Mouse (Mus musculus): Measurements from ENCODE around the gene Col20a1.

Col20a1 gene

DNA sequence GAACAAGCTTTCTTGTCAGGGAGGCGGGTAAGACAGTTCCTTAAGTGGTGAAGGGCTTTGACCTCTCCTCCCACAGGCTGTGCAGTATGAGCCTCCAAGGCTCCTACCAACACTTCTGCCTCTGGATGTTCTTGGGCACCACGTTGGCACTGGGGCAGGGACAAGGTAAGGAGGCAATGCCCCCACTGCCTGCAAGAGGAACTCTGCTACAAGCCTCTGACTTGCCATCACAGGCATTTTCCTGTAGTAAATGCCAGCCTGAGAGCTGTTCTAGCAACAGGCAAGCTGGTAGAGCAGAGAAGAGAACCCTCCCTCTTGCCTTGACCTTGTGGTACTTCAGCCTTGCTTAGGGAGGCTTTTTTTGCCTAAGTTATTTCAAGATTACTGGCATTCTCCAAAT, at the start of gene Col20a1:
Gene Col20a1, plus strand, starts transcription at position 87 of the 400 bp plus-strand sequence.
- no peak for DNase-seq

DNA sequence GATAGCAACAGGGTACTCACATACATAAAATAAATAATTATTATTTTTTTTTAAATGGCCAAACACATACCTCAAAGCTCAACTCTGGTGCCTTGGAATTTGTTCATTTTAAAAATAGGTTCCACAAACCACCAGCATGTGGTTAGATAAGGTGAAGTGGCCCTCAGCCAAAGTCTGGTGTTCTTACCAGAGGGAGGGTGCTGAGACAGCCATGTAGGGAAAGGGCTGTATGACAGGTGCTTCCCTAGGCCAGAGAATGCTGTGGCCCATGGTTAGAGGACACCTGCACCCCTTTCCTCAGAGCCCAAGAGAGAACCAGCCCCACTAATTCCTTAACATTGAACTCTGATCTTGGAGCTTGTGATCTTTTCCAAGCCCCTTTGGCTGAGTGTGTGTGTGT, 46.1 kb upstream of the Col20a1 start:
- no peak for DNase-seq

DNA sequence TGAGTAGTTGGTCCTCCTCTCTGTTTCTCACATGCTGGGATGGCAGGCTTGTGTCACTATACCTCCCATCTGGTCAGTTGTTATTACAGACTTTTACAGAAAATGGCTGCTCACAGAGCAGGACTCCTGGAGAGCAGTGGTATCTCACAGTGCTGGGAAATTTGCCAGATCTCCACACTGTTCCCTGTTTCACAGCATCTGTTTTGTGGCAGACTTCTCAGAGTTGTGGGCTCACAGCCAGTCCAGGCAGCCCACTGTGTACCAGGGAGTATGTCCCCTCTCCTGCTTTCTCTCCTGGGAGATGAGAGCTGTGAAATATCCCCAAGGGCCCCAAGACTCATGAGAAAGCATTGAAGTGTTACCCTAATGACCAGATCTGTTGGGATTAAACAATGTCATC, 44.5 kb upstream of the Col20a1 start:
- DNase-seq: no peak

DNA sequence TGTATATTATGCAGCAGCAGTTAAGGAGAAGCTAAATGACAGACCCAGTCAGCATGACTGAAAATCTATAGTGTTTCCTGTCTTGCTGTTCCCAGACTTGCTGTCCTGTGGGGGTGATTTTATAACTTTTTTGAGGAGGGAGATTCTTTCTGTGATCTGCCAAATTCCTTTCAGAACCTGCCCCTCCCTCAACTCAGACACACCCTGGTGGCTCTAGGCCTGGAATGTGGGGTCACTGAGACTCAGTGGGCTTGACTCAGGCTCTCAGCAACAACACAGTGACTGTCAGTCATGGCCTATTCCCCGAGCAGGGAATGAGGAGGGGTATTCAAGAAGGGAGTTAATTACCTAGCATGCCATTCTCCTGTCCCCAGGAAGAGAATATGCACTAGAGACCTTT, 36.4 kb upstream of the Col20a1 start:
- no peak for DNase-seq

DNA sequence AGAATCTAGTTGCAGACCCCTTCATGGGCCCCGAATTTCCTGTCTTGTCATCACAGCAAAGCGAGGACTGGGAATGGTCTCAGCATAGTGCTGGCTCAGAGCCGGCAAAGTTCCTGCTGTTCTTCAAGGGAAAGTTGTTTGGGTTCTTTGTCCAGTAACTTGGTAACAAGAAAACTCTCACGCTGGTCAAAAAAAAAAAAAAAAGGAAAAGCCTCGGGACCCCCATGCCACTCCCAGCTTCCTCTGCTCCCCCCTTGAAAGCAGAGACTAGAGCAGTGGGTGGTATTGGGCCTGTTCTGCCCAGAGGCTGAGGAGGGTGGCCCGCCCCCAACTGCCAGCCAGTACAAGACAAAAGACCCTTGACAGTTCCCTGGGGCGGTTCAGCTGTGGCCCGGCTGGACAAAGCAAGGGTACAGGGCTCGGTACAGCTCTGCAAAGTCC, 33.6 kb upstream of the Col20a1 start:
- no peak for DNase-seq

DNA sequence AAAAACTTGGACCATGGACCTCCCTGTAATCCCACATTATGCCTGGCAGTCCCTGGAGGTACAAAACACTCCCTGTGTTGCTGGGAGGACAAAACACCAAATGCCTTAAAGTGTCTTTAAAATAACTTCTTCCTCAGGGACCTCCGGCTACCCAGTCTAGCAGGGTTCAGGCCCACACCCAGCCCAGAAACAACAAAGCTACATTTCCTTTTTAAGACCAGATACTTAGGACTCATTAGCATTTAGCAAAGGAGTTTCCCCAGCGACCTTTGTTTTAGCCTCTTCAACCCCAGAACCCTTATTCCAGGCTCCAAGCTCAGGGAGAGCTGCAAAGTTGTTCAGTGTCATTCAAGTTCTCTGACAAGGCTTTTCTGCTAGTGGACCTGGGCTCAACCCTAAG, 32.7 kb upstream of the Col20a1 start:
- no peak for DNase-seq

DNA sequence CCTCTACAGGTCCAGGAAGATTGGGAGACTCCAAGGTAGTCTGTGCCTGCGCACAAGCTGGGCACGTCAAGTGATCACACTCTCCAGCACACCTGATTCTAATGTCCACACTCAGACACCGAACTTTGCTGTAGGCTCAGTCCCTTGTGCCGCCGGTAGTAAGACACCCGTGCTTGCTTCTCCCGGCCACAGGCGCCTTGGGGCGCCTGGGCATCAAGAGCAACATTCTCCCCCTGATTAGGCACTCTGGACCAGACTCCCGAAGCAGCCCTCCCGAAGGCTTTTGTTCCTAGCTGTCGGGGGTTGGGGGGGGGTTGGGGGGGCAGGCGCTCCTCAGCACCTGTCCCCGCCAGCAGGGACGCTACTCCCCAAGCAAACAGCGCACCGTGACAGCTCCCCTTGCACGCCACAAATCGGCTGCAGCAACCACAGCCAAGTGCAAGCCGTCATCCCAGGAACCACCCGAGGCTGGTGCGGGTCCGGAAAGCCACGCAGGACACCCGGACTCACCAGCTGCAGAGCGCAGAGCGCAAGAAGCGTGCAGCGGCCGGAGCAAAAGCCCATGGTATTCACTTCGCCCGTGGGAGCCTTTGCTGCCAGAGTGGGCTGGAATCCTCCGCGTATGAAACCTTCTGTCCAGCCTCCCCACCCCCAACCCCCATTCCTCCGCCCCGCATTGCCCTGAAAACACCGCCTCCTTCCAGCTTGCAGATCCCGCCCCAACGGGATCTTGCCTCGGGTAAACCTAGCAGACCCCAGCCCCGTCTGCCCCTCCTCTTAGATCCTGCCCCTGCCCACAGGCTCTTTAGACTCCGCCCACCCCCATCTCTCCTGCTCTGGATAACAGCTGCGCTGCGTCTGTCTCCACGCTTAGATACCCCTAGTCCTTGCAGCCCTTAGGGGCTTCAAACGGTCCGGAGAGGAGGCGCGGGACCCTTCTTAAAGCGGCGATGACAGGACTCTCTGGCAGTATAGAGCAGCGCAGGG, 32.0 kb upstream of the Col20a1 start, which contains the start of gene Nkain4:
Gene Nkain4, minus strand, starts transcription at position 639 of the 987 bp plus-strand sequence.
- DNase-seq: peak; percentile 39 to 50

DNA sequence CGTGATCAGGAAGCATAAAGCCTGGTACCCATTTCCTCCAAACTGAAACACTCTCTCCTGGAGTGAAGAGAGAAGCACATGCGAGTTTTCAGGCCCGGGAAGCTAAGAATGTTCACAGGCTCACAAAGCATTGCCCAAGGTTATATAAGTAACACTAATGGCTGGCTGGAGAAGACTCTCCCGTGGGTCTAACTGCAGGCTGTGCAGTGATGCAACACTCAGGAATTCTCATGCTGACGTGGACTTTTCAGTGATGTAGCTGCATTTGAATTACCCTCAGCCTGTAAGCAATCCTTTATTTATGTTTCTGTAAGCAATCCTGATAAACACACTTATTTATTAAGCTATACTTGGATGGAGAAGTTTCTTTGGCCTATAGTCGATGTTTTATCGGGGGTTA, 26.7 kb upstream of the Col20a1 start:
- DNase-seq: no peak

DNA sequence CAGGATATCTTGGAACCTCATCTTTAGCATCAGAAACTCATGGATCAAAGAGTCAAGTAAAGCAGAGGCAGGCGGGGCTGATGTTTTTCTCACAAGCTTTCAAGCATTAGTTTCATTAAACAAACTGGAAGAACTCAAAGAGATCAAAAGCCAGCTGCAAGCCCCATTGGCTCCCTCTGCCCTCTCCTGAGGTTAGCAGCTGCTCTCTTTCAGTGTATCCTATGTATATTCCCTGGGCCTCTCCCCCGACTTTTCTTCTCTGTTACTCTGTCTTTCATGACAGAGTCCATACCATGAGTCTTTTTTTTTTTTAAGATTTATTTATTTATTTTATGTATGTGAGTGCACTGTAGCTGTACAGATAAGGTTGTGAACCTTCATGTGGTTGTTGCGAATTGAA, 26.1 kb upstream of the Col20a1 start:
- DNase-seq: no peak

DNA sequence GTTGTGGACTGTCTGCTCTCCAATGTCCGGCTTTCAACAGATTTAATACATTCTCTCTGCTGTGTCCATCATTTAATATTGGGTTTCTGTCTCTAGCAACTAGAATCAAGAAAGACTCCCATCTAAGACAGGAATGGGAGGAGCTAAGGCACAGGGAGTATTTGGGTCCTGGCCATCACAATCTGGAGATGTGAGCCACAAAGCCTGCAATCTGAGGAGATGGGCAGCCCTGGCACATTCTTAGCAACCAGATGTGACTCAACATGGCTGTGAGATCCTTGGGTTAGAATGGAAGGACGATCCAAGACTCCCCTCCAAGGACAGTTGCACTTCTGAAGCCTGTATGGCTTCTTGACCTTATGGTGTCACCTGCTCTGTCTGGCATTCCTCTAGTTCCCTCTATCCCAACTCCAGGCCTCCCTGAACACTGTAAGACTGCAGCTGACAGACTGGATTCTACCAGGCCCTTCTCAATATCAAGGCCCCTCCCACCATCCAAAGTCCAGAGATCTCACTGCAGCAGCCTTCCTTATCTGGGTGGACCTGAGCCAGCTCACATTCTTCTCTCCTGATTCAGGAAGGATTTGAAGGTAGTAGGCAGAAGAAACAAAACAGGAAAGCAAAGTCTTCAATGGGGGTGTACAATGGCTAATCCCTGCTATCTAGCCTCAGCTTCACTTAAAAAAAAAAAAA, 23.6 kb upstream of the Col20a1 start:
- DNase-seq: peak; percentile 33 to 38

DNA sequence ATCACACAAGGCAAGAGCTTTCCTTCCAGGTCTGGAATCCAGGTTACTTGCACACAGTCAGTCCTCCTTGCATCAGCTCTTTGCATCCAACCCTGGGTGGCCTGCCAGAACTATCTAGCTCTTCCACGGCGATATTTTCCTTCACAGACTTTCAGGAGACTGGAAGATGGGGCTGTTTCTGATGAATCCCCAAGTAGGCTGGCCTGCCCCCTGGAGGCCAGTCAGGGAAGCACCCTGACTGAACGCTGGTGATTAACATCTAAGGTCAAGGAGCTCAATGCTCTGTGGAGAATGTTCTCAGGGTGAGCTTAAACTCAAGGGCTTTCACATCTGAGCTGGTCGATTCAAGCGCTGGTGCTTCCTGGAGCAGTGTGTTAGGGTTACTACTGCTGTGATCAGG, 22.4 kb upstream of the Col20a1 start:
- DNase-seq: peak; percentile 63 to 77

DNA sequence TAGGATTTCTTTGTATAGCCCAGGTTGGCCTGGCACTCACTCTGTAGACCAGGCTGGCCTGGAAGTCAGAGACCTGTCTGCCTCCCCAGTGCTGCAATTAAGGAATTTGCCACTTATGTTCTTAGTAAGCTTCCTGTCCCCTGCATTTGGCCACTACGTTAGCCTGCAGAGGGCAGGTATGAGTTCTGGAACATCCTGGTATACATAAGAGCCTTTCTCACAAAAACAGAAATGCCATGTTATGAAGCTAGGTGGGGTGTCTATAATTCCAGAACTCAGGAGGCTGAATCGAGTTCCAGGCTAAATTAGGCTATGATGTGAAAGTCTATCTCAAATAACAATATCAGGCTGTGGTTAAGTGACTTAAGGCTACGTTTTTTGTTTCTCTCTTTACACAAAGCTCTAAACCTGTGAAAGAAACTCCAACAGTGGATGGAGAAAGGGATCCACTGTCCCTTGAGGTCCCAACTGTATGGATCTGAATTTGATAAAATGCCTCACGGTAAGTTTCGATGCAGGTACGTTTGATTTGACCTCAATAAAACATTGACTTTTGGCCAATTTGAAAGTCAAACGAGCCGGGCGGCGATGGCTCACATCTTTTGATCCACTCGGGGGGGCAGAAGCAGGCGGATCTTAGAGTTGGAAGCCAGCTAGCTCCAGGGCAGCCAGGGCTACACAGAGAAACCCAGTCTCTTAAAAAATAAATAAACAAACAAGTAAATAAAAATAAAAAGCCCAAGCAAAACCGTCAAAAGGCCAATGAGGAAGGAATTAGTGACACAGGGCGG, 20.0 kb upstream of the Col20a1 start:
- peak in 1 of 2 experiments; percentile 32 for DNase-seq

DNA sequence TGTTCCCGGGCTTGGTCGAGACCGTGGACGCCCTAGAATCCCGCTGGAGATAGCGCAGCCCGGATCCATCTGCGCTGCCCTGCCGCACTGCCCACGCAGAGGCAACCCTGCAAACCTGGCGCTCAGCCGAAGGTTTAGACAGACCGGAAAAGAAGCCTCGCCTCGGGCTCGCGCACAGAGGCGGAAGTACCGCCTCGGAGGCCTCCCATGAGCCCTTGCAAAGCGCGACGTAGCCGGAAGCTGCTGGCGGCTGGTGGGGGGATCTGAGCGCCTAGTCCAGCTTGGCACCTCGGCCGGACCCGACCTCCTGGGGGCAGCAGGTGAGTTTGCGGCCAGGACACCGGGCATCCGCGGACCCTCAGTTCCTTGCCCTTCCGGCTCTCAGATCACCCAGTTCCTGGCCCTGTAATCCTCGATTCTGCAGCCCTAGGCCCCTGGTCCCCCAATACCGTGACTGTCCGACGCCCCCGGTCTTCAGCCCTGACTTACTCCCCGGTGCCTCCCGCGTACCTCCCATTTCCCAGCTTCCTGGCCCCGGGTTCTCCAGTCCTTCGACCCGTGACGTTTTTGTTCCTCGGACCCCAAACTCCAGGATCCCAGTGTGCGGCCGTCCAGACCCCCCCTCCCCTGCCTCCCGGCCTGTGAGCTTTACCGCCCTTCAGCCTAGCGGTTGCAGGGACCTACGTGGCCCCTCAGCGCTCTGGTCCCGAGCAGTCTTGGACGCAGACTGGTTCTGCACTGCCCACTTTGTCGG, 19.1 kb upstream of the Col20a1 start, which contains the start of gene Arfgap1:
Gene Arfgap1, plus strand, starts transcription at position 216 of the 754 bp plus-strand sequence.
- DNase-seq: peak; percentile 92 to 94

DNA sequence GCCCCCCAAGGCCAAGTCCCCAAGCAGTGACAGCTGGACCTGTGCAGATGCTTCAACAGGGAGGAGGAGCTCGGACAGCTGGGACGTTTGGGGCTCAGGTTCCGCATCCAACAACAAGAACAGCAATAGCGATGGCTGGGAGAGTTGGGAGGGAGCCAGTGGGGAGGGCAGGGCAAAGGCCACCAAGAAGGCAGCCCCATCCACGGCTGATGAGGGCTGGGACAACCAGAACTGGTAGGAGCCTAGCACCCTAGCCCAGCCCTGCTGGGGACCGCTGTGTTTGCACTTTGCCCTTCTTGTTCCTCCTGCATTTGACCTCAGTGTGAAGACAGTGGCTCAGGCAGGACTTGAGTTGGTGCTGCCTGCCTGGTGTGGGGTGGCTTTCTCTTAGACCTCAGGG, 5.2 kb upstream of the Col20a1 start:
- DNase-seq: no peak

DNA sequence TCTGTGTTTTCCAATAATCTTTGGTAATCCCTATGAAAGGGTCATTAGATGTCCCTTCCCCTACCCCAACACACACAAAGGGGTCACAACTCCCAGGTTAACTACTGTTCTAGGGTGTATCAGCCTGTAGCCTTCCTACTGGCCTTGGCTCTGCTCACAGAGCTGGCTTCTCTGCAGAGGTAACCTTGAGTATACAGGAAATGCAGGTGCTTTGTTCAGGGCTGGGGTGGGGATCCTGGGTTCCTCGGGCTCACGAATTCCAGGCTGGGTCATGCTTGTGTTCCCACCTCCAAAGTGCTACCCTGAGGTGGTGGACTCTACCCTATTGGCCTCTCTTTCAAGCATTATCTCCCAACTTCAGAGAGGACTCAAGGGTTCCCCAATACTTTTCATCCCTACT, 700 bp upstream of the Col20a1 start:
- DNase-seq: no peak

DNA sequence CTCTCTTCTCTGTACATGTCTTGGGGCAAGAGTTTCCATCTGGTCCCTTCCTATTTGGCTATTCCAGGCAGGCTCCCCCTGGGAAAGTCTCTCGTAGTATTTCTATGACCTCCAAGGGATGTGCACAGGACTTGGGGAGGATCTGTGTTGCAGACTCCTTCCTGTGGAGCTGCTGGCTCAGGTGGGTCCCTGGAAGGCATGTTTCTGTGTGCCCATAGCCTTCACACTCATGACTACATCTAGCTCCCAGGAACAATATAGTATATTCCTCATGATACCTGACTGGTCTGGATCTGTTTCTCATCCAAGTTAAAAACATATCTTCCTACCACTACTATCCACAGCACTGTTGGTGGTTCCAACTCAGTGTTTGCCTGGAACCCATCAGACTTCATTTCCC, 666 bp downstream of the Col20a1 start:
- DNase-seq: no peak

DNA sequence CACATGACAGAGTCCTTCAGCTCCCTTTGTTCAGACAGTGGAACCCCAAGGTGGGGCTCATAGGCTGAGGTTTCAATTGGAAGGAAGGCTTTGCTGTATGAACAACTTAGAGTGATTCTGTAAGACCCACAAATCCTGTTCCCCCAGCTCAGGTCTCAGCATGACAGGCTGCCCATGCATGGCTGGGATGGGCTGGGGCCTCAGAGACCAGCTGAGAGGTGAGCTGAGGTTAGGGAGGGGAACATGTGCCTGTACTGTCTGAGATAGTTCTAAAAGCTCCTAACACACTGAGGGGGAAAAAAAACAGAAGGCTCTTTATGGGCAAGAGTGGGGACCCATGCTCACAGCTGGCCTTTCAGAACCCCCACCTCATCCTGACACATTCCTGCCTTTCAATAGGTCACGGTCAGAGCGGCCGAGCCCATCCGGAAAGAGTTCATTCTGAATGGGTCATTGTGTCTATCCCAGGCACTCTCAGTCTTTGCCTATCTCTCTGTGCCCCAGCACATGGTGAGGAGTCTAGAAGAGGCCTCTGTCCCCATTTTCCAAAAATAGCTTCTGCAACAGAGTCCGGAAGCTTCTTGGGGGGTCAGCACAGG, 1.2 kb downstream of the Col20a1 start:
- no peak for DNase-seq

DNA sequence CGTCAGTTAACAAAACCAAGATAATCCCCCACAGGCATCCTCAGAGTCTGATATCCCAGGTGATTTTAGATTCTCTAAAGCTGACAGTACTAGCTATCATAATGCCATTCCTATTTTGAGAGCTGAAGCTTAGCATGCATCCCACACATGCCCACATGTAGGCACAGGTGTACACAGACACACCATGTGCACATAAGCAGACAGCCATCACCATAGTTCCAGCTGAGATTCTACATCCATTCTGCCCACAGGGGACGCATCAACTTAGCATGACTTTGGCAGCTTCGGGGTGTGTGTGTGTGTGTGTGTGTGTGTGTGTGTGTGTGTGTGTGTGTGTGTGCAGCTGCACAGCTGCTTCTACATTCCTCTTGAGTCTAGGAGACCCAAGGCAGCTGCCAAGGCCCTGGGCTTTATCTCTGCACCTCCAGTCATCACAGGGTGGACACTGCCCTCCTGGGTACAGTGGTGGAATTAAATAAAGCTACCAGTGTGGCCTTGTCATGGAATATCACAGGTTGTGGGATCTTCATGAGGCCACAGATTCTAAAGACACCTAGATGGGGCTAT, 2.1 kb downstream of the Col20a1 start:
- no peak for DNase-seq

DNA sequence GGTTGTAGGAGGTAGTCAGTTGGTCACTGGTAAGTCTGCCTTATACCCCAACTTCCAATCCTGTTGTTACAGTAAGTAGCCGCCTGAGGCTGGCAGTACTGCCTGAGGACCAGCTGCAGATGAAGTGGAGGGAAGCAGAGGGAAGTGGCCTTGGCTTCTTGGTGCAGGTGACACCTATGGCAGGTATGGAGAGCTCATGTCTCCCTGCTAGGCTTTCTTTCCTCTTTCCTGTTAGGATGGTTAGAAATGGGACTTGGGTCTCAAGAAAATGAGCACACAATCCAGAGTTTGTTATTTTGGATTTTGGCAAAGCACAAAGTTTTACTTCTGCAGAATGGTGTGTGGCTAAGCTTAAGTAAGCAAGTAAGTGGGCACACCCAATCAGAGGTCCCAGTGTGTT, 2.6 kb downstream of the Col20a1 start:
- no peak for DNase-seq

DNA sequence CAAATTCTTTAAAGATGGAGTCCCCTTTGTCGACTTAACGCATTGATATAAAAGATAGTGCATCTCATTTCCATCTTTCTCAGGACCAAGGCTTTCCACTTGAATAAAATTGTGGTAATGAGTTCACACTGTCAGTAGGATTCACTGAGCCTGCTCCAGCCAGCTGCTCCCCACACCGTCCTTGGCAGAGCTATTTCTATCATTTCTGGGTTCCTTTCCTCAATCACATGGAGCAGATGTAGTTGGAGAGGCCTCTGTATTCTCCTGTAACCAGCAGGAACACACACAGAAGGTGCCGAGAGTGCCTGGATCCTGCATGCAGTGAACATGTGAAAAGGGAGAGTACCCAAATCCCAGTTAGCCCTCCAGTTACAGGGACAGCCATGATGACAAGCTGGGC, 4.0 kb downstream of the Col20a1 start:
- no peak for DNase-seq

DNA sequence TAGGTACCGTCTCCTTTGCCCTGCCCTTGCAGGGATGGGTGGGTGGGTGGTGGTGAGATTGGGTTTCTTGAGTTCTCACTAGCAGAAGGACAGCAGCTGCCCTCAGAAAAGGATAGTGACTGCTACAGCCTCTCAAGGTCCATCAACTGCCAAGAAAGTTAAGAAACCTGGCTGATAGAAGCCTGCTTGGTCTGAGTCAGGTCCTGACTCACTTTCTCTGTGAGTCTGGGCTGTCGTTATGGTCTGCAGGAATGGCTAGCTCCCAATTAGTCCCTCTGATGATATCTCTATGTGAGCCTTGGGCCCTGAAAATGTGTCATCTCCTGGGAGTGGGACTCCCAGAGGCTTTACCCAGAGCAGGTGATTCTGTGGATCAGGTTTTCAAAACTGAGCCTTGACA, 8.0 kb downstream of the Col20a1 start:
- DNase-seq: no peak
